Mouse (Mus musculus) thymus, adult 2 months (tissue): ENCODE data around the gene Rnf26. TPM values are rescaled to one million over a fixed set of nuclear protein-coding genes. Genes with fewer than 3 reads are reported as not detected.
A peak's percentile ranks its signal among the peaks of the same experiment; 100 is the strongest.

Experiments used
- DNase-seq: peaks from one replicate; pipeline ENCODE4 v3.0.0; 2021
- H3K27ac ChIP-seq: fragments of 200-500 bp; 2 replicates; pipeline ENCODE4 v1.5.1; 2012; ENCODE audit warnings: low read length, control low read depth; ENCODE audit not compliant: control insufficient read depth, insufficient read depth
- H3K27me3 ChIP-seq: fragments of 200-500 bp; 2 replicates; pipeline ENCODE4 v1.6.1; 2012; ENCODE audit warnings: mild to moderate bottlenecking, low read length, moderate library complexity, mixed read lengths; ENCODE audit not compliant: control insufficient read depth, insufficient read depth
- H3K36me3 ChIP-seq: fragments of 200-500 bp; 2 replicates; pipeline ENCODE4 v1.6.1; 2012; ENCODE audit warnings: mild to moderate bottlenecking, low read length, moderate library complexity; ENCODE audit not compliant: control insufficient read depth, insufficient read depth
- H3K4me1 ChIP-seq: fragments of 200-500 bp; replicated peaks from 2 replicates; pipeline ENCODE4 v1.6.1; 2012; ENCODE audit warnings: low read length; ENCODE audit not compliant: control insufficient read depth, insufficient read depth
- H3K4me3 ChIP-seq: fragments of 200-500 bp; 2 replicates; pipeline ENCODE4 v1.5.1; 2012; ENCODE audit warnings: mild to moderate bottlenecking, low read length, control low read depth, moderate library complexity; ENCODE audit not compliant: control insufficient read depth, insufficient read depth
- CTCF ChIP-seq: fragments of 200-500 bp; IDR thresholded peaks from 2 replicates; pipeline ENCODE4 v1.5.1; 2012; ENCODE audit warnings: mild to moderate bottlenecking, control low read depth, low read length, moderate library complexity, borderline replicate concordance; ENCODE audit not compliant: control insufficient read depth, poor library complexity, insufficient read depth; ENCODE audit errors: extremely low read depth
- POLR2A ChIP-seq: fragments of 200-500 bp; IDR thresholded peaks from 2 replicates; pipeline ENCODE4 v1.6.1; 2012; ENCODE audit warnings: mild to moderate bottlenecking, low read length, control low read depth, moderate library complexity; ENCODE audit not compliant: control insufficient read depth, poor library complexity, insufficient read depth; ENCODE audit errors: extremely low read depth
- WGBS: fragments of 180-500 bp; shearing (Covaris S2); methylation state at CpG from one replicate; pipeline ENCODE4 v1.1.7; 2018; 5-methylcytosine and 5-hydroxymethylcytosine counted together
- polyA plus RNA-seq: library from polyadenylated mRNA; depleted of rRNA; stranded (reverse); fragments of >200 nt; gene quantifications from 2 replicates; pipeline ENCODE4 v1.2.3, GENCODE M21; 2012; rRNA removed

The Rnf26 gene
- polyA plus RNA-seq, result 72.3 and 119 TPM in 2 replicates

DNA sequence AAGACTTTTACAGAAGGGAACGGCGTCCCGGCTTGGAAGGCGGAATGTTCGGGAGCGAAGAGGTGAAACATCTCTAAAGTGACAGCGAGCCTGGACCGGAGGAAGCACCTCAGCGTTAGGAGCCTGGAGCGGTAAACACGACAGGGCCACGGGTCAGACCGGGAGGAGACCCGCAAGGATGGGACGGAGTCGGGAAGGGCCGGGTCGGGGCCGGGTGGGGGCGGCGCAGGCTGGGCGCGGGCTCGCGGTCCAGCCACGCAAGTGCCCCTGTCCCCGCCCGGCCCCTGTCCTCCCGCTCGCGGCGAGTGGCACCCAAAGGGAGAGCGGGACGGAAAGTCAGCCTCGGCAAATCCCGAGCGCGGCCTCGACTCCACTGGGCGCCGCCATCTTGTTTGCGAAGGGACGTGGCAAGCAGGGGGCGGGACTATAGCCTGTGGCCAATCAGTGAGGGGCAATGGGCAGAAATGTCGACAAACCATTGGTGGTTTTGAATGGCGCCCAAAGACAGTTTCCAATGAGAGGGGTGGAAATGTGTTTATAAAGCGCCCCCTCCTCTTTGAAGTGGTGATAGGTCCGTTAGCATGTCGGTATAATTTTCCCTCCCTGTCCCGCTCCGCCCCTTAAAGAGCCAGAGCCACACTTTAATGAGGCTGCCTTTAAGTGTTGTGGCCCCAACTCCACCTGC is at the start of gene Rnf26, which contains the start of gene Gm49380:
TSS of gene Rnf26 (minus strand) at position 413 of the 685 bp plus-strand sequence.
TSS of gene Gm49380 (minus strand) at position 396 of the 685 bp plus-strand sequence.
- H3K36me3 ChIP-seq, result no peaks in the 10 kb centered on the region
- DNase-seq, result peak; percentile 97
- H3K27me3 ChIP-seq, result no peaks in the 10 kb centered on the region
- H3K4me3 ChIP-seq, result peak within 1 kb of the TSS; percentile 67
- no peak within 1 kb of the TSS for H3K27ac ChIP-seq
- H3K4me1 ChIP-seq, result peaks cover 40% of the 10 kb centered on the region
- TF ChIP-seq CTCF (0 out of 2 replicates have a peak, but pooled peaks have one; percentile 12), POLR2A (peak; percentile 72; the same call in 1 of the 2 replicates)
- under 1% methylated on average over 51 of the region's 51 CpGs for WGBS

DNA sequence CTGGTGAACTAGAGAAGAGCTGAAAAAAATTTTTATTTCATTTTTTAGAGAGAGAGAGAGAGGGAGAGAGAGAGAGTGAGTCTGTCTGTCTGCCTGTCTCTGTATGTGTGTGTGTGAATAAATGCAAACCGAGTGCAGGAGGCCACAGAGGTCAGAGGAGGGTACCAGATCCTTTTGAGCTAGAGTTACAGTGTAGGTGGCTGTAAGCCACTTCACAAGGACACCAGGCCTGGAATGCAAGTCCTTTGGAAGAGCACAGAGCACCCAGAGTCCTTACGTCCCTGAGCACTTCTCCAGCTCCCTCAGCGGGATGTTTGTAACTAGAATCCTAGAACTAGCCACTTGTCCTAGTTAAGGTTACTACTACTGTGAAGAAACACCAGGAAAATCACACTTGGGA is 46.6 kb upstream of the Rnf26 start:
- TF ChIP-seq POLR2A, result no peak
- no peak for DNase-seq
- Histone ChIP-seq H3K27me3 (no peaks in the 10 kb centered on the region), H3K36me3 (peaks cover 100% of the 10 kb centered on the region), H3K4me3 (no peak overlapping the region), H3K4me1 (no peaks in the 10 kb centered on the region), H3K27ac (no peak overlapping the region)
- 92% methylated on average over 3 of the region's 3 CpGs for WGBS

DNA sequence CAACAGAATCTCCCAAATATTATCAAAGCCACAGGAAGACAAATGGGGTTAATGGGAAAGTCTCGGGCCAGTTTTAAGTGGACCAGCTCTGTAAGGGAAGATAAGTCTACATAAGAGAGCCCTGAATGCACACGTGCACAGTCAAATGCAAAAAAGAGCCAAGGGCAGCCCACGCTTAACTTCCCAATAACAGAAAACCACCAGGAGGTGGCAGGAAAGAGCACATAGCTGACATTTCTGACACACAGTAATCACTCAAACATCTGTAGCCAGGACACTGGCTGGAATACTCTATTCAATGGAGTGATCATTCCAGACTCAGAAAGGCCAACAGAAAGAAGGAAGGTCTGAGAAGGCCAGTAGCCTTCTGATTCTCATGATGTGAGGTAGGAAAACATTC is 34.0 kb upstream of the Rnf26 start:
- peaks cover 96% of the 10 kb centered on the region for H3K36me3 ChIP-seq
- H3K4me3 ChIP-seq, result no peak overlapping the region
- no peaks in the 10 kb centered on the region for H3K4me1 ChIP-seq
- no peak for DNase-seq
- H3K27me3 ChIP-seq, result no peaks in the 10 kb centered on the region
- no peak overlapping the region for H3K27ac ChIP-seq
- TF ChIP-seq CTCF (no peak), POLR2A (no peak)
- 83% methylated on average over 3 of the region's 3 CpGs for WGBS

DNA sequence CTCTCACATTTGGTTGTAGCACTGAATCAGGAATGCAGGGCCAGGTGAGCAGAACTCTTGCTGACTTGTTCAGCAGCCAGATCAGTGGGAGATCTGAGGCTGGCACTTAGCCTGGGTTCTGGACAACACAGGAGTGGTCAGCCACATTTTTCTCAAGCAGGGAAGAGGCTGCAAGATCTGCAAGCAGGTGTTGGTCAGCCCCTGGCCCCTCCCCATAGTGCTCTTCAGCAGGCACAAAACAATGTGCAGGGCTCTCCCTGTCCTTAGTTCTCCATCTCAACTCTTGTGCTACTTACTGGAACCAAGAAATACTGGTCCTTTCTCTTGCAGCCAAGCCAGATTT is 31.4 kb upstream of the Rnf26 start:
- Histone ChIP-seq H3K27ac (no peak overlapping the region), H3K36me3 (peaks cover 81% of the 10 kb centered on the region), H3K4me1 (no peaks in the 10 kb centered on the region), H3K27me3 (no peaks in the 10 kb centered on the region), H3K4me3 (no peak overlapping the region)
- no peak for DNase-seq
- no peak for TF ChIP-seq CTCF
- no peak for TF ChIP-seq POLR2A

DNA sequence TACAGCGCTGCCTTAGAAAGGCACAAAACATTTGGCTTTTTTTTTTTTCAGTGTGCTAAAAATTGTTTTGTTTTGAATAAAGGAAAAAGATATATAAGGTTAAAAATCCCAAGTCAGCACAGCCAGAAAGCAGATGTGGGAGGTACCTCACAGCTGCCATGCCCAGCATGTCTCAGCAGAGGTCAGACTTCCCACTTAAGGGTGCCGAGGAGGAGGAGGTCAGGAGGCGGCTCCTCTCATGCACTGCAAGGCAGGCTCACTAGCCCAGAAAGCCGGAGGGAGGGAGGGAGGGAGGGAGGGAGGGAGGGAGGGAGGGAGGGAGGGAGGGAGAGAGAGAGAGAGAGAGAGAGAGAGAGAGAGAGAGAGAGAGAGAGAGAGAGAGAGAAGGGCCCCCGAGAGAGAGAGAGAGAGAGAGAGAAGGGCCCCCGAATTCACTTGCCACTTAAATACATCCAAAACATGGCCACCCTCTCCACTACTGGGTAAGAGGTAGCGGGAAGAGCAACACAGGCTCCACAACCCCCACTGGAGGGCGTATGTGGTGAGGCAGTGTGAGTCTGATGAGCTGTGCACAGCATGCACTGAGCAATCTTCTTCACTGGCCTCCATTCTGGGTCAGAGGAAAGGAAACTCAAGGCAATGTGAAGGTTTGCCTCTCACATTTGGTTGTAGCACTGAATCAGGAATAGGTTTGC is 30.9 kb upstream of the Rnf26 start:
- Histone ChIP-seq H3K27me3 (no peaks in the 10 kb centered on the region), H3K4me1 (no peaks in the 10 kb centered on the region), H3K36me3 (peaks cover 75% of the 10 kb centered on the region), H3K4me3 (no peak overlapping the region), H3K27ac (no peak overlapping the region)
- no peak for DNase-seq
- WGBS, result 75% methylated on average over 7 of the region's 8 CpGs
- TF ChIP-seq POLR2A, result no peak
- no peak for TF ChIP-seq CTCF

DNA sequence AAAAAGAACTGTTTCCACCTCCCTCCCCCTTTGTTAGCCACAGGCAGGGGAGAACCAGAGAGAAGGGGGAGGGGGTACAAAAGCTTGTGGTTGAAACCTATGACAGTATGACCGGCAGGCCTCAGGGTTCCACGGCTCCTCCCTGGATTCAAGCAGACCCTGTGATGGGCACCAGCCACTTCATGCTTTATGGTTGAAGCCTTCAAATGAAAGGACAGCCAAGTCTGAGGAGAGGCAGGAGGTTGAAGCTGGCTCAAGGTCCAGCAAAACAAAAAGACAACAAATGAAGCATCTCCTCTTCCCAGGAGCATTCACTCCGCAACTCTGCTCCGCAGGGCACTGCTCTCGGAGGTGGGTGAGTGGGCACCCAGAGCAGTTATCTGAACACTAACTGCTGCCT is 30.1 kb upstream of the Rnf26 start:
- no peak overlapping the region for H3K27ac ChIP-seq

DNA sequence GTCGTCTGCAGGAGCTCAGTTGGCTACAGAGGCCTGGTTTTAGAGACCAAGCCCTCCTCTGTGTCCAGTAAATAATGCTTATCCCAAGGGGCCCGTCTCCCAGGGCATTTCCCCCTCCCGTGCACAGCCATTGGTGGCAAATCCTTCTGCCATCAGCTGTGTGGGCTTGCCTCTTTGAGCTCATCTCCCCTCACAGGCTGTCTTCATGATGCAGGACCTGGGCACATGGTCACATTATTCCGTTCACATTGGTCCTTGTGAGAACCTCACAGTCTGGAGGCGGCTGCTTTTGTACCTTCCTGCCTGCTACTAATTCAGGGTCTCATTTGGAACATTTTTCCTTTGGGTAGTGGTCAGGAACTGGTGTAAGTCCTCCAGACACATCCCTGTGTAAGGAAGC is 28.6 kb upstream of the Rnf26 start:
- no peaks in the 10 kb centered on the region for H3K4me1 ChIP-seq
- H3K4me3 ChIP-seq, result no peak overlapping the region
- no peak for DNase-seq
- H3K27me3 ChIP-seq, result no peaks in the 10 kb centered on the region
- TF ChIP-seq CTCF (no peak), POLR2A (no peak)
- no peak overlapping the region for H3K27ac ChIP-seq
- H3K36me3 ChIP-seq, result peaks cover 53% of the 10 kb centered on the region
- 95% methylated on average over 5 of the region's 5 CpGs for whole genome bisulfite sequencing

More for the DNA sequence above, 30.1 kb upstream of the Rnf26 start:
- H3K27me3 ChIP-seq, result no peaks in the 10 kb centered on the region
- peaks cover 68% of the 10 kb centered on the region for H3K36me3 ChIP-seq
- TF ChIP-seq POLR2A (no peak), CTCF (no peak)
- DNase-seq, result no peak
- 90% methylated on average over 5 of the region's 5 CpGs for WGBS
- H3K4me1 ChIP-seq, result no peaks in the 10 kb centered on the region
- H3K4me3 ChIP-seq, result no peak overlapping the region
